Mouse (Mus musculus) forebrain, embryonic 15.5 days (tissue): Measurements from ENCODE around the gene Prr13. TPM values are rescaled to one million over a fixed set of nuclear protein-coding genes. Genes with fewer than 3 reads are reported as not detected.

Experiments
- ATAC-seq: fragments of 200-750 bp; cut with Nextera tagmentation; replicated peaks from 2 replicates; pipeline ENCODE4 v1.8.0; 2017; ENCODE audit warnings: mild to moderate bottlenecking, moderate TSS enrichment, moderate library complexity
- H3K27ac ChIP-seq: fragments of 300-500 bp; sonication (generic); replicated peaks from 2 replicates; pipeline ENCODE4 v1.5.1; 2015; ENCODE audit warnings: mild to moderate bottlenecking, inconsistent platforms
- H3K27me3 ChIP-seq: fragments of 300-500 bp; sonication (generic); 2 replicates; pipeline ENCODE4 v1.6.1; 2015; ENCODE audit warnings: inconsistent platforms
- H3K36me3 ChIP-seq: fragments of 300-500 bp; sonication (generic); 2 replicates; pipeline ENCODE4 v1.6.1; 2015; ENCODE audit warnings: mild to moderate bottlenecking, inconsistent platforms
- H3K4me1 ChIP-seq: fragments of 300-500 bp; sonication (generic); 2 replicates; pipeline ENCODE4 v1.6.1; 2015; ENCODE audit warnings: inconsistent platforms
- H3K4me2 ChIP-seq: fragments of 300-500 bp; sonication (generic); replicated peaks from 2 replicates; pipeline ENCODE4 v1.6.1; 2015; ENCODE audit warnings: mild to moderate bottlenecking, inconsistent platforms
- H3K4me3 ChIP-seq: fragments of 300-500 bp; sonication (generic); 2 replicates; pipeline ENCODE4 v1.5.1; 2015; ENCODE audit warnings: mild to moderate bottlenecking, inconsistent platforms
- H3K9ac ChIP-seq: fragments of 300-500 bp; sonication (generic); replicated peaks from 2 replicates; pipeline ENCODE4 v1.6.1; 2015; ENCODE audit warnings: mild to moderate bottlenecking, inconsistent platforms
- H3K9me3 ChIP-seq: fragments of 300-500 bp; sonication (generic); 2 replicates; pipeline ENCODE4 v1.6.1; 2016; ENCODE audit warnings: inconsistent platforms
- WGBS: fragments of 180-500 bp; shearing (Covaris S2); methylation state at CpG from one replicate; pipeline ENCODE4 v1.1.7; 2015; ENCODE audit warnings: mixed read lengths; 5-methylcytosine and 5-hydroxymethylcytosine counted together
- polyA plus RNA-seq: library from polyadenylated mRNA; unstranded; fragments of >200 nt; fragmentation: Nextera tagmentation; extraction: Ambion mirVana; gene quantifications from 2 replicates; pipeline ENCODE4 v1.2.1, GENCODE M21; 2015

Prr13 gene
- polyA plus RNA-seq, 1 experiment from 2014 or later: 85.8 TPM

DNA sequence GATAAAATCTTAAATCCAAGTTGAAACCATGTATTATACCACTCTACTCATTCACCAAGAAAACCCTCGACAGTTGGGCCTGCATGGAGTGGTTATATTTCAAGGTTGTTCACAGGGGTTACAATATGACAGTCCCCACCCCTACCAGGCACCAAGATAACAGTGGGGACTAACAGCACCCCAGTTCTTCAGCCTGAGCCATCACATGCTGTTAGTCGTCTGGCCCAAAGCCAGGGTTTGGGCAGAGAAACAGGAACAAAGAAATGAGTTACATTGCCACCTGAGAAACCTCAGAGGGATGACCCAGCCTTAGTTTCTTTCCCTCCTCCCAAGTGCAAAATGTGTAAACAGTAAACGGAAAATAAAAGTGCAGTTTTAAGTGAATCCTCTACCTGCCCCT is 40.5 kb downstream of the Prr13 start:
- Histone ChIP-seq H3K27ac (peak overlapping the region; percentile 31; the same call in 1 of the 2 replicates), H3K36me3 (peaks cover 91% of the 10 kb centered on the region), H3K9ac (no peak overlapping the region), H3K4me2 (no peak overlapping the region), H3K9me3 (no peaks in the 10 kb centered on the region), H3K4me1 (no peaks in the 10 kb centered on the region), H3K4me3 (no peak overlapping the region), H3K27me3 (no peaks in the 10 kb centered on the region)
- WGBS: 63% methylated on average over 3 of the region's 3 CpGs
- no peak for ATAC-seq

DNA sequence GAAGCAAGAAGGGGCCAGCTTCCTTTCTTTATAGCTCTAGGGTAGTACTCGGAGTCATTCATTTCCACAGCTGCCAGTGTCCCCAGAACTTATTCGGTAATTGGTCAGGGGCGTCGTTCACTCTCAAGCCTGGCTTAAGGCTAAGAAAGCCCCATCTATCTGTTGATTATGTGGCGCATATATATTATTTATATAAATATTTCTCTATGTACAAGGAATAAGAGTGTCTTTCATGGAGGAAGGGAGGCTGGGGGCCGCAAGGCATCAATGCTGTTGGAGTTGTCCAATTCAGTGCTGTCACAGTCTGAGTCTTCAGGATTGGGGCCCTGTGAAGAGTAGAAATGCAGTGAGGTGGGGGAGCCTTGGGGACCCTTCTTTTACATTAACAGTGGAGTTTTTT is 41.0 kb downstream of the Prr13 start:
- ATAC-seq: no peak
- Histone ChIP-seq H3K9ac (no peak overlapping the region), H3K4me3 (no peak overlapping the region), H3K9me3 (no peaks in the 10 kb centered on the region), H3K27ac (no peak overlapping the region), H3K4me2 (no peak overlapping the region), H3K27me3 (no peaks in the 10 kb centered on the region), H3K36me3 (peaks cover 90% of the 10 kb centered on the region), H3K4me1 (no peaks in the 10 kb centered on the region)
- 89% methylated on average over 6 of the region's 6 CpGs for WGBS

DNA sequence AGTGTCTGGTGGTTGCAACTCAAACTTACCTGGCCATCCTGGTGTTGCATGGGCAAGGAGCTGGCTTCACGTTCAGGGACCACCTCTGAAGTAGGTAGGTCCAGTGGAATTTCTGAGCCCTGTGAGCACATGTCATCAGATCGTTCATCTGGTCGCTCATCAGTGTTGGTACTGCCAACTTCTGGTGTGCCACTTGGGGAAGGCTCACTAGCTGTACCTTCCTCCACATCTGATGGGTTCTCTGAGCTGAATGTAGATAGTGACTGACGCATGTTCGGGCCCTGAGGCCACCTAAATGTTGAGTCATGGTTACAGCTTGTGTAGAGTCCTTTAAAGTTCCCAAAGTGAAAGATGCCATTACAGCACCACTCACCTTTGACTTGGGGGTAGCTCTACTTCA is 41.7 kb downstream of the Prr13 start:
- peaks cover 90% of the 10 kb centered on the region for H3K36me3 ChIP-seq
- no peak overlapping the region for H3K4me2 ChIP-seq
- H3K27me3 ChIP-seq: no peaks in the 10 kb centered on the region
- H3K27ac ChIP-seq: no peak overlapping the region
- H3K4me3 ChIP-seq: no peak overlapping the region
- no peaks in the 10 kb centered on the region for H3K4me1 ChIP-seq
- H3K9me3 ChIP-seq: no peaks in the 10 kb centered on the region
- no peak overlapping the region for H3K9ac ChIP-seq
- ATAC-seq: no peak
- WGBS: 90% methylated on average over 5 of the region's 5 CpGs

DNA sequence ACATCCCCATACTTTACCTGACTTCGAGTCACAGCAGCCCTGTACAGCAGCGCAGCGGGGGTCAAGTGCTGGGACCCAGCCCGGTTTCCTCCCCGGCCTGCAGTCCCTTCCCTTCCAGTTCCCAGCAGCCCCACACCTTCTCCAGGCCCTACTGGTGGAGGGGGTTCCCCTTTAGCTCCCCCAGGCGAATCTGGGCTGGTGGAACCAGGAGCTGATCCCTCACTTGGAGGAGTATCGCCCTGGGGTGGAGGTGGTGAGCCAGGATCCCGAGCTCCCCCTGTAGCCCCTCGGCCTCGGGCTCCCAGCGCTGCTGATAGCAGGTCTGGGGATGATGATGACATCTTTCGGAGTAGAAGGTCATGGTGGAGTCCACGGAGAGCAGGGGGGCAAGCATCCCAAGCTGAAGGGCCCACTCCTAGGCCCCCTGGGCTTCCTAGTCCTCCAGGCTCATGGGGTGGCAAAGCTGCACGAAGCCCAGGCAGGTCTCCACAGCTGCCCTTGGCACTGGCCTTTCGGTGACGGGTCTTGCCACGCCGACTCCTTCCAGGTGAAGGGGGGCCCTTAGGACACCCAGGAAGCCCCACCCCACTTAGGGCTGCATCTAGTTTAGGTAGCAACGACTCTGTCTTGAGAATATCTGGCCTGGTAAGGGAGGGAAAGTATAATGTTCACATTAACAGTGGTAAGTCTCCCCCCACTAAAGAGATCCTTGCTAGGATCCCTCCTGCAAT is 42.4 kb downstream of the Prr13 start:
- Histone ChIP-seq H3K27ac (no peak overlapping the region), H3K27me3 (no peaks in the 10 kb centered on the region), H3K4me1 (no peaks in the 10 kb centered on the region), H3K9me3 (no peaks in the 10 kb centered on the region), H3K4me2 (no peak overlapping the region), H3K4me3 (no peak overlapping the region), H3K9ac (no peak overlapping the region), H3K36me3 (peaks cover 90% of the 10 kb centered on the region)
- ATAC-seq: peak; percentile 14; the same call in 1 of the 2 replicates
- WGBS: 88% methylated on average over 19 of the region's 19 CpGs

DNA sequence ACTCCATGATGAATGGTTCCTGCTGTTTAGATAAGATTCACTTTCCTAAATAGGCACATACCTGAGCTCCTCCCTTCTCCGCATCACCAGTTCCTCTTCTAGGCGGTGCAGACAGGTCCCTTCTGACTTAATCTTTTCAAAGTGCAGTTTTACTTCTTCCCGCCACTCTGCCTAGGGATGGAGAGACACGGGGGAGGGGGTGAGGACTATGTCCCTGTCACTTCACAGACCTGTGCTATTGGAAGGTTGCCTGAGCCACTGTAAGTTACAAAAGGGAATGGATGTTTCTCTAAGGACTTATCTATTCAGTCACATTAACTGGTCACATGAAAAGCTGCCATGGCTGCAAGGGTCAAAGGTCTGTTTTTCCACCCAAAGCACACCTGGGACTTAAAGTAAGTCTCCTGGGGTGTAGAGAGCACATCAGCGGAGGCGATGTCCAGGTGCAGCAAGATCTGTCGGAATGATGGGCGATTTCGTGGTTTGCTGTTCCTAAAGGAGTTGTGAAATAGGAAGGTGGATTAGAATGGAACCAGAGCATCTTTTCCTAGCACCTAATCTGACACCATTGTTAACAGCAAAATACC is 43.5 kb downstream of the Prr13 start:
- H3K9ac ChIP-seq: no peak overlapping the region
- no peaks in the 10 kb centered on the region for H3K27me3 ChIP-seq
- no peak overlapping the region for H3K4me3 ChIP-seq
- WGBS: 76% methylated on average over 9 of the region's 9 CpGs
- H3K36me3 ChIP-seq: peaks cover 82% of the 10 kb centered on the region
- no peak overlapping the region for H3K27ac ChIP-seq
- ATAC-seq: no peak
- no peaks in the 10 kb centered on the region for H3K4me1 ChIP-seq
- no peak overlapping the region for H3K4me2 ChIP-seq
- H3K9me3 ChIP-seq: no peaks in the 10 kb centered on the region

- H3K9me3 ChIP-seq: no peaks in the 10 kb centered on the region
- H3K4me2 ChIP-seq: no peak within 1 kb of the TSS
- H3K27ac ChIP-seq: no peak within 1 kb of the TSS
- H3K36me3 ChIP-seq: peaks cover 76% of the 10 kb centered on the region
- H3K27me3 ChIP-seq: no peaks in the 10 kb centered on the region
- WGBS: 100% methylated on average over 1 of the region's 1 CpGs
- no peak for ATAC-seq
- H3K4me3 ChIP-seq: no peak within 1 kb of the TSS
- H3K9ac ChIP-seq: no peak within 1 kb of the TSS
- H3K4me1 ChIP-seq: no peaks in the 10 kb centered on the region
These were observed 44.6 kb downstream of the Prr13 start, which contains the start of gene Gm10337 for GRCm38 (mm10) chr15:102503447-102503846. Gm10337 (plus strand) TSS chr15:102503722.

DNA sequence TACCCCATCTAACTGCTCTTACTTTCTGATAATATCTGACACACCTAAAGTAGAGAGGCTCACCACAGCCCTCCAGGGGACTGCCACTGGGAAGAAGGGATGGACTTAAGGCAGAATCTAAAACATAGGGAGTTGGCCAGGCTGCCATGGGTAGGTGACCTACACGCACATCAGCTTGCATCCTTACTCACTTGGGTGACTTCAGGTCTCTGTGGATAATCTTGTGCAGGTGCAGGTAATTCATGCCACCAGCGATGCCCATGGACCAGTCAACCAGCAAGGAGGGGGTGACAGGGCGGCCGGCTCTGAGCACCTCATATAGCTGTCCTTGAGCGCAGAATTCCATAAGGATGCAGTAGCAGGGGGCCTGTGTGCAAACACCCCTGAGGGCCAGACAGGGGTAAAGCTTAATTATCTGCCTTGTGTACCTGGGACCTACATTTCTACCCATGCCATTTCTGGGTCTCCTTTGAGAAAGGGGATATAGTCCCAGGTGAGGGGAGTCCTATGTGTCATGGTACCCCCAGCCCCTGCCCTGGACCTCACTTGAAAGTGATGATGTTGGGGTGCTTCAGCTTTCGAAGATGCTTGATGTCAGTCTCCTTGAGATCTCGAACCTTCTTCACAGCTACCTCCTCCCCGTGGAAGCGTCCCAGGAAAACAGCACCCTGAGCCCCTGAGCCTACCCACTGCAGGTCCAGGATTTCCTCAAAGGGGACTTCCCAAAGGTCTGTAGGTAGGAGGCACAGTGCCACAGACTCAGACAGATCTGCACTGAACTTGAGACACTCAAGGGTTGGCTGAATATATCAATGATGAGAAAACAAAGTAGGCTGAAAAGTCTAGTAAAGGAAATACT is 45.3 kb downstream of the Prr13 start:
- Histone ChIP-seq H3K36me3 (peaks cover 72% of the 10 kb centered on the region), H3K4me2 (no peak overlapping the region), H3K27me3 (no peaks in the 10 kb centered on the region), H3K27ac (no peak overlapping the region), H3K9ac (no peak overlapping the region), H3K9me3 (no peaks in the 10 kb centered on the region), H3K4me3 (no peak overlapping the region), H3K4me1 (peaks cover 2% of the 10 kb centered on the region)
- ATAC-seq: no peak
- 90% methylated on average over 9 of the region's 9 CpGs for WGBS

GRCm38 (mm10) chr15:102505073-102505769 is 46.4 kb downstream of the Prr13 start:
- 76% methylated on average over 12 of the region's 12 CpGs for WGBS
- H3K4me3 ChIP-seq: no peak overlapping the region
- no peaks in the 10 kb centered on the region for H3K27me3 ChIP-seq
- H3K9ac ChIP-seq: no peak overlapping the region
- no peak overlapping the region for H3K27ac ChIP-seq
- no peaks in the 10 kb centered on the region for H3K9me3 ChIP-seq
- H3K4me2 ChIP-seq: no peak overlapping the region
- peaks cover 12% of the 10 kb centered on the region for H3K4me1 ChIP-seq
- ATAC-seq: no peak
- peaks cover 61% of the 10 kb centered on the region for H3K36me3 ChIP-seq

DNA sequence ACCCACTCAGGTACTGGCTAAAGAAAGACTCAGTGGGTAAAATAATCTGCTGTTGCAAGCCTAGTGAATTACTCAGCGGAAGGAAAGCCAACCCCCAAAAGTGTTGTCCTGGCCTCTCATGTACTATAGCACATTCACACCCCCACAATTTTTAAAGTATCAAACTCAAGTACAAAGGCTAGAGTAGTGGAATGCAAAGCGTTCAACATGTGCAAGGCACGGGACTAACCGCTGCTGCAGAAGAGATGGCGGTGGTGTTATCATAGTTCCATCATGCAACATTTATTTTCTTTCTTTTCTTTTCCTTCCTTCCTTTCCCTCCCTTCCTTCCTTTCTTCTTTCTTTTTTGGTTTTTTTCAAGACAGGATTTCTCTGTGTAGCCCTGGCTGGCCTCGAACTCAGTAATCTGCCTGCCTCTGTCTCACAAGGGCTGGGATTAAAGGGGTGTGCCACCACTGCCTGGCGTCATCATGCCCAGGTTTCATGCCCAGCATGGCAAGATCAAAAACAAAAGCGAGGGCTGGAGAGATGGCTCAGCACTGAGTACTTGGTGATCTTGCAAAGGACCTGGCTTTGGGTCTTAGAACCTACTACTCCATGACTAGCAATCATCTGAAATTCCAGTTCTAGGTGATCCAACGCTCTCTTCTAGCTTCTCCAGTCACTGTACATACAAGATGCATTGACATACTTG is 47.1 kb downstream of the Prr13 start:
- no peak overlapping the region for H3K27ac ChIP-seq
- no peak overlapping the region for H3K4me3 ChIP-seq
- H3K9ac ChIP-seq: no peak overlapping the region
- 88% methylated on average over 9 of the region's 9 CpGs for WGBS
- H3K4me2 ChIP-seq: no peak overlapping the region
- ATAC-seq: no peak
- H3K9me3 ChIP-seq: no peaks in the 10 kb centered on the region
- no peaks in the 10 kb centered on the region for H3K27me3 ChIP-seq
- H3K36me3 ChIP-seq: peaks cover 54% of the 10 kb centered on the region
- peaks cover 18% of the 10 kb centered on the region for H3K4me1 ChIP-seq

GRCm38 (mm10) chr15:102506464-102506830 is 47.6 kb downstream of the Prr13 start:
- Histone ChIP-seq H3K9ac (no peak overlapping the region), H3K27me3 (no peaks in the 10 kb centered on the region), H3K27ac (no peak overlapping the region), H3K4me1 (peaks cover 23% of the 10 kb centered on the region), H3K4me3 (no peak overlapping the region), H3K36me3 (peaks cover 49% of the 10 kb centered on the region), H3K4me2 (no peak overlapping the region), H3K9me3 (no peaks in the 10 kb centered on the region)
- 75% methylated on average over 2 of the region's 2 CpGs for WGBS
- no peak for ATAC-seq

DNA sequence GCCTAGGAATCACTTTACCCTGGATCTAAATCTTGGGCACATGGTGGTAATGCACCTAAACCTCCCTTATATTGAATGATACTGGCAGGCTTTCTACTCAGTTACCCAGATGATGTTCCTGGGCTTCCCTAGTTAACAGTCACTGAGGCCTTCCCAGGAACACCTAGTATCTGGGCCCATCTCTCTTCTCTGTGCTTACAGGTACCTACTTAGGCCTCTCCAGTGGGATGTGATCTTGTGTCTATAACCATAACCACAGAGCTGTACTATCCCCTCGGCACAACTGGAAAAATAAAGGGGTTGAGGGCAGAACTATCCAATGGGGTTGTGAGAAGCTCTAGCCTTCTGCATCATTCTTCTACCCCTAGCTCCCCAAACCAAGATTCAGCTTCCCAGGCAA is 48.0 kb downstream of the Prr13 start:
- Histone ChIP-seq H3K4me1 (peaks cover 27% of the 10 kb centered on the region), H3K27ac (no peak overlapping the region), H3K4me3 (no peak overlapping the region), H3K4me2 (no peak overlapping the region), H3K36me3 (peaks cover 45% of the 10 kb centered on the region), H3K9ac (no peak overlapping the region), H3K27me3 (no peaks in the 10 kb centered on the region), H3K9me3 (no peaks in the 10 kb centered on the region)
- 96% methylated on average over 1 of the region's 1 CpGs for WGBS
- ATAC-seq: no peak
